Mouse (Mus musculus): ENCODE results near the gene Metrn.

Gene Metrn

GRCm38 (mm10) chr17:25796951-25797369 is at the start of gene Metrn:
TSS of gene Metrn (minus strand) at chr17:25797136.
- DNase-seq (ENCODE audit: low spot score) = no peak

GRCm38 (mm10) chr17:25844396-25844901 is 47.5 kb upstream of the Metrn start, which contains the start of gene Rhot2:
TSS of gene Rhot2 (minus strand) at chr17:25844851.
- peak; percentile 90 for DNase-seq (ENCODE audit: low spot score)

DNA sequence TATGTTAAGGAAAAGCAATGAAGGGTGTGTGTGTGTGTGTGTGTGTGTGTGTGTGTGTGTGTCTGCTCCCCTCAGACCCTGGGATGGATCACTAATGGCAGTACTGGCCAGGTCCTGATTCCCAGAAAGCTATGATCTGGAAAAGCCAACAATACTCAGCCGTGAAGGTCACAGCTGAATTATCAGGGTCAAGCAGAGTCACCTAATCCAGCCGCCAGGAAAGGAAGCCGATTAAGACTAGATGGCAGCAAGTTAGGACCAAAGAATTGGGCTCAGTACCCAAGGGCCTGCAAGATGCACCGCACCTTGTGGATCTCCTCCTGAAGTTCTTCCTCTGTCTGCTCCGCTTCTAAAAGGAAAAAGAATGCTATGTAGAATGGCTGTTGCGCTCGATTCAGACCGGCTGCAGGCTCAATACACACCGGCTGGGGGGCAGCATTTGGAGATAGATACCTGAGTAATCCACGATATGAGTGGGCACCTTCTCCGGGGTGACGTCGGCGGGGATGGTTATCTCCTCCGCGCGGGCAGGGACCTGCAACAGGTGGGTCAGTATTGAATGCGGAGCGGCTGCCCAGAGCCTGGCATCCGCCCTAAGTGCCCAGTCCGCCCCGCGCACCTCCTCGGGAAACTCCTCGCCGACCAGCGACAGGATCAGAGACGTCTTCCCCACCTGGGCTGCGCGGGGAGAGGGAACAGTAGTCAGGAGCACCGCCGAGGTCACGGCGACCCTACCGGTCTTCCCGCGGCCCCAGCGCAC is 46.9 kb upstream of the Metrn start:
- DNase-seq (ENCODE audit: low spot score) = no peak

- DNase-seq (ENCODE audit: low spot score) = no peak
These were observed 46.2 kb upstream of the Metrn start for GRCm38 (mm10) chr17:25843122-25843521.

GRCm38 (mm10) chr17:25842509-25842908 is 45.6 kb upstream of the Metrn start:
- DNase-seq (ENCODE audit: low spot score) = no peak

DNA sequence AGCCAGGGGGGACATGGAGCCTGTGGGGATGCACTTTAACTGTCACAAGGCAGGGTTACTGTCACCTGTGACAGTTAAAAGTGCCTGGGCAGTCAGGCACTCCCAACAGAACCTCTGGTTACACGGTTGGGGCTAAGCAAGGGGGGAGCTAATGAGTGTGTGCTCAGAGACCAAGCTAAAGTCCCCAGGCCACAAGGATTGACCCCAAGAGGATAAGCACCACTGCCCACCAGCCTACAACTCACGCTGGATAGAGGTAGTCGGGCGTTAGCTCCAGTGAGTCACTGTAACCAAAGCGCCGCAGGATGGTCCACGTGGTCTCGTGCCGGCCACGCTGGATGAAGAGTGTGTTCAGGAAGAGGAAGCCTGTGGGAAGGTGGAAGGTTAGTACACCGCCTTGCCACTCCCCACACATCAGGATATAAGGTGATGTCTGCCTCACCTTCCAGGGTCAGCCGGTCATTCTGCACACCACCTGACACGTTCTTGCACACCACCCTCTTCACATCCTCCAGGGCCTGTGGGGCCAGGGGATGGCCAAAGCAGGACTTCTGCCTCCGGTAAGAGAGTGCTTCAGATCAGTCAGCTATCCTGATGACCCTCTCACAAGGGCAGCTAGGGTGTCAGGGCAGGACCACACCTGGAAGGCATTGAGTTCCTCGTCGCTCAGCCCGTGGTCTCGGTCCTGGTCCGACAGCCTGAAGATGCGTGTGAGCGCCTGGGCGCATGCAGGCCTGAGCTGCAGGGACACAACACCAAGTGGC is 44.4 kb upstream of the Metrn start, which contains the start of gene Gm20683:
Gm20683 (minus strand) TSS at position 647 of the 764 bp plus-strand sequence.
- DNase-seq (ENCODE audit: low spot score) = no peak

DNA sequence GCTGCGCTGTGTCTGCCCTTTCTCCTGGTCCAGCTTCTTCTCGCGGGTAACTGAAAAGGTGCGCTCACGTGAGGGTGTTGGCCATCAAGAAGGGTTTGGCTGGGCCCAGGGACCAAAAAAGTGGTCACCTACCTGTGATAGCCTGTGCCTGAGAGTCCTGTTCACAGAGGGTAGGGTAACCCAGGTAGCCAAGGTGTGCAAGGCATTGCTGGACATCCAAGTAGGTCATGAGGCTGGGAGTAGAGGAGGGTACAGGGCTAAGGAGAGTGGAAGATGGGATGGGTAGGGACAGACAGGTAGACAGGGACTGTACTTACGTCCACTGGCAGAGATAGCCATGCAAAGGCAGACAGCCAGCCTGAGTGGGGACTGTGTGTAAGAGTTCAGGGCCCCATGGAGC is 43.6 kb upstream of the Metrn start:
- DNase-seq (ENCODE audit: low spot score) = no peak

DNA sequence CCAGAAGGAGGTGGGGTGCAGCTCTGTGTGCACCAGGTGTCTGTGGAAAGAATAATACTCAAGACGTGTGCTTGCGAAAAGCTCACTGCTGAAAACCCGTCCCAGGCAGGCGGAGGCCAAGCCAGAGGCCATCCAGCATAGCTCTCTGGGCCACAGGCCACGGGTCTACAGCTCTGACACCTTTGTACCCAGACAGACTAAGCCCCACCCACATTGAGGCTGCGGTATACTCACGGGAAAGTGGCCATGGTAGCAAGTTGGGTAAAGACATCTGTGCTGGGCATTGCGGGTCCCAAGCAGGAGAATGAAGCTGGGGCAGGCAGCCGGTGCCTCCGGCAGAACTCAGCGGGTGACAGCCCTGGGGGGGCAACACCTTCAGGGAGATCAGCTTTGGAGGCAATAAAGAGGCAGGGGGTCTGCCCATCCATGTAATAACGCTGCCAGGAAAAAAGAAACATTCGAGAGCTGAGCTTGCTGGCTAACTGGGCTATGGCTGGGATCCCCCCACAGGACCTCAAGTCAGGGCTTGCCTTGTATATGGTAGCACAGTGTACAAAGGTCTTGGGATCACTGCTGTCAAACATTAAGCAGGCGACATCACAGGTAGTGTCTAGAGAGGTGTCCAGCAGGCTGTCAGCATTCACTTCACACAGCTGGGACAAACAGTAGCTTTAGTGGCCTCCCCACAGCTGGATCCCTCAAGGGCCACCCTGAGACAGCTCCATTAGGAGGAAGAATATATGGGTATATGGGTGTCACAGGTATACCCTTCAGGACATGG is 42.7 kb upstream of the Metrn start:
- DNase-seq (ENCODE audit: low spot score) = no peak

GRCm38 (mm10) chr17:25838904-25839303 is 42.0 kb upstream of the Metrn start:
- no peak for DNase-seq (ENCODE audit: low spot score)

DNA sequence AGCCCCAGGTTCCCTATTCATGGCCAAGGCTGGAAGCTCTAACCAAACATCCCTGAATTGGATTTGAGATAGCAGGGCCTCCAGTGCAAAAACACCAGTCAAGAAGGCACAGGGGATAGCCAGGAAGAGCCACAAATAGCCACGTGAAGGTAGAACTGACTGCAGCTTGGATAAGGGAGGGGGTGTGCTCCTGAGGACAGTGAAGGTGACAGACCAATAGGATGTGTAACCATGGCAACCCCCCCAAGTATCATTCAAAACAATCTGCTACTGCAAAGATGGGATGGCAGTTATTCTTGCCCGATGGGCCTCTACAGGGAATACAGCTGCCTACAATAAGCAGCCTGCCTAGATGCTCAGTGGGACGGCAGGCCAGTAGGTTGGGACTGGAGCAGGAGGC is 40.6 kb upstream of the Metrn start:
- no peak for DNase-seq (ENCODE audit: low spot score)

GRCm38 (mm10) chr17:25837076-25837410 is 40.1 kb upstream of the Metrn start, which contains the start of gene Rhbdl1:
TSS of gene Rhbdl1 (minus strand) at chr17:25837295.
- DNase-seq (ENCODE audit: low spot score) = peak; percentile 81

DNA sequence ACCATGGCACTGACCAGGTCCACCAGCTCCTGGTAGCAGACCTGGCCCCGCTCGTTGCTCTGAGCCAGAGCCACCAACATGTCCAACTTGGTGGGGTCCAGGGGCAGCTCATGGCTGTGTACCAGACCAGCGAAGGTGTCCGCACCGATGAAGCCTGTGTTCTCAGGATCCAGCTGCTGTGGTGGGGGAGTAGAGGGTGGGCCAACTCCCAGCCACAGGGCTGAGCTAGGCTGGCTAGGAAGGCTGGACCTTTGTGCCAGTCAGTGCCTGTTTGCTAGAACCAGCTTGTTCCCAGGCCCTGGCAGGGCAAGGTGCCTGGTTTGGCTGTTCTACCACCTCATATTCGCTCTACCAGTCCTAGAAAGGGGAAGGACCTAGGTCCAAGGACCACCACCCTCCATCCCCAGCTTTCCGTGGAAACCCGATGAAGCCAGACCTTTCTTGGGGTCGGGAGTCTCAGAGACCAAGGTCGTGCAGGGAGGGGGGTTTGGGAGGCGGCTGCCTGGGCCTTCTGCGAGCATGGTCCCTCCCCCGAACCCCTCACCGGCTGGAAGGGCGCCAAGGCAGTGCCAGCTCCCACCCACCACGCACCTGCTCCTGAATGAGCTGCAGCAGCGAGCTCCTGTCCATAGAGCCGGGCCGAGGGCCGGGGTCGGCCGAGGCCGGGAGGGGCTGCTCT is 39.6 kb upstream of the Metrn start:
- DNase-seq (ENCODE audit: low spot score) = no peak

DNA sequence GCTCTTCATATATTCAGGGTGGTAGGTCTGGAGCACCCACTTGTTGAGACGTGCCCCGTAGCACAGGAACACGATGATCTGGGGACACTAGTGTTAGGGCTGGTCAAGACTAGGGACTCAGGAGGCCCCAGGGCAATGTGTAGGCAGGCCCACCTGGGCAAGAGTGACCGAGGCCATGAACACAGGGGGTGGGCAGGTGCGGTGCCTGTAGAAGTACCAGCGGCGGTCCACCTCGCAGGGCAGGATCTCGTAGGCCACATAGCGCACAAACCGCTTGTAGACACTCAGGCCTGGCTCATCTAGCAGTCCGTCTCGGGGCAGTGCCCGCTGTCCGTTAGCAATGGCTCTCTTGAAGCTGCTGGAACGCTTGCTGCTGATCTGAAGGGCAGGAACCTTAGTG is 38.9 kb upstream of the Metrn start:
- DNase-seq (ENCODE audit: low spot score) = no peak

DNA sequence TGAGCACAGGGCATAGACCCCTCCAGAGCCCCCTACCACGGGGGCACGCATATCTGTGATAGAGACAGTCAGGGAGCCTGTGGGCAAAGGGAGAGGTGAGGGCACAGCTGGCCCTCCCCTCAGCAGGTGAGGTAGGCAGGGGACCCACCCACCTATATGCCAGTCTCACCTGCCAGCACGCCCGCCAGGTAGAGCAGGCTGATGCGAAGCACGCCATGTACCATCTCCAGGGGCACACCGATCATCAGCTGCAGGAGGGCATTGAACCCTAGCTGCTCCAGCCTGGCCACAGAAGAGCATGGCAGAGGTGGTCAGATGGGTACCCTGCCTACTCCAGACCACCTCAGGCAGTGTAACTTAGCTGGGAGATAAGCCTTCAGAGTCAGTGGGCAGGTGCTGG is 38.4 kb upstream of the Metrn start:
- no peak for DNase-seq (ENCODE audit: low spot score)

- no peak for DNase-seq (ENCODE audit: low spot score)
These were observed 37.8 kb upstream of the Metrn start for GRCm38 (mm10) chr17:25834595-25835222.

GRCm38 (mm10) chr17:25833961-25834594 is 37.1 kb upstream of the Metrn start:
- no peak for DNase-seq (ENCODE audit: low spot score)

GRCm38 (mm10) chr17:25833291-25833663 is 36.3 kb upstream of the Metrn start, which contains the start of gene Stub1:
TSS of gene Stub1 (minus strand) at chr17:25833404.
- DNase-seq (ENCODE audit: low spot score) = peak; percentile 82

DNA sequence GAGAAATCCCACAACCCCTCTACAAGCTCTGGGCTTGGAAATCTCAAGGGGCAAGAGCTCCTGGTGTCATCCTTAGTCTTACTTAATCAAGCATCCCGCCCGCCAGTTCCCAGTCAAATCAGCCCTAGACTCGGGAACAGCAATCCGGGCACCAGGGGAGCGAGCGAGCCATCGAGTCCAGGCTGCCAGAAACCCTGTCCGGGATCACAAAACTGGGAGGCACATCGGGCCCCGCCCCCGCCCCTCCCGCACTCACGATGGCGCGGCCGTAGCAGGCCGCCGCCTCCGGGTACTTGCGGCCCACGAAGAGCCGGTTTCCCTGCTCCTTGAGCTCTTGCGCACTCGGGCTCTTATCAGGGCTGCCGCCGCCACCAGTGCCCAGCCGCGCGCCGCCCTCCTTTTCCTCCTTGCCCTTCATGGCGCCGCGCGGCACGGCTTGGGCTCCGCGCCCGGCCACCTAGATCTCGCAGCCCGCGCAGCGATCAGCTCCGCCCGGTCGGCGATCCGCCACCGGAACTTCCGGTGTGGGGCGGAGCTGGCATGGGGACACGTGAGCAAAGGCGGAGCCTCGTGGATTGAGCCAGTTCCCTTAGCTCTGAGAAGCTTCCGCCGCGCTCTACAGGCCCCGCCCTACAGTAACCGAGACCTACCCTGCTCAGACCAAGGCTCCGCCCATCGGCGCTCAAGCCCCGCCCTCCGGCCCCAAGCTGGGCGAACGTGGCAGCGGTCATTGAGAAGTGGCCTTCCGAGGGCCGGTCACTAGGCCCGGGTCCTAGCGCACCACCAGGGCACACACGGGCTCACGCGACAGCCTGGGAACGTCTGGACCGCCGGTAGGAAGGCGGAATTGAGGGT is 35.7 kb upstream of the Metrn start:
- peak; percentile 99 for DNase-seq (ENCODE audit: low spot score)

DNA sequence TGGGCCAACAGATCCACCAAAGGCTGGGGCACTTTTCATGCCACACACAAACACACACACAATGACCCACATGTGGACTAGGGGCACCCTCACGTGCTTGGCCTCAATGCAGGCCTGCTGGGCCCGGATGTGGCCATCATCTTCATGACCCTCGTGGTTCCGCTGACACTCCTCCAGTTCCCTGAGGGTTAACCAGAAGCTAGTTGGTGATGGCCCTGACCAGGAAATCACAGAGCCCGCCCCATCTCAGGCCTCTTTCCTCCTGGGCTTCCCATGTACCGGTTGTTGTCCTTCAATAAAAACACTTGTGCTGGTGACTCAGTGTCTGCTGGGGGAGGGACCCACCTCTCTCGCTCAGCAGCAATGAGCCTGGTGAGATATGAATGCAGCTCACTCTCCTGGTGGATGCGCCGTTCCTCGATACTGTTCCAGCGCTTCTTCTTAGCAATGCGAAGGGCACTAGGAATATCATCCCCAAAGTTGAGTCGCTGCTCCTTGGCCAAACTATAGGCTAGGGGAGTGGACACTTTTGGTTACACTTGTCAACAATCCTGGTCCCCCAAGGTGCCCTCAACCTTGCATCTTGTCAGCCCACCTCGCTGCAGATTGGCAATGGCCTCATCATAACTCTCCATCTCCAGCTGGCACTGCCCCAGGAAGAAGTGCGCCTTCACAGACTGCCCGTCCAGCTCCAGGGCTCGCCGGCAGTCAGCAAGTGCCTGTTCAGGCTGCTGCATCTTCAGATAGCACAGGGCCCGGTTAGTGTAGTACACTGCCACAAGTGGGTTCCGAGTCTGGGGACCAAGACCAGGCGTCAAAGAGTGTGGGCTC is 34.7 kb upstream of the Metrn start:
- no peak for DNase-seq (ENCODE audit: low spot score)

Data from left cerebral cortex, adult 11 months (tissue).